Mouse (Mus musculus) adrenal gland (tissue): ENCODE measurements around the gene Cyb5b.
"Not testable (repeated sequence)": the region's sequence is repeated elsewhere in the genome, so short reads cannot be mapped to it uniquely, and the experiment has no call there.

Experiments
- intact Hi-C: fragments of 180-260 bp; cut with DNase I; formaldehyde crosslinking; loops from one replicate; pipeline ENCODE4 v1.15.1; 2025
- long read RNA-seq, 2 experiments: library from polyadenylated mRNA; unstranded; transcript quantifications; one replicate each; pipeline ENCODE4 v2.0.0; 2020; ENCODE audit warnings: borderline replicate concordance in 1 of 2; ENCODE audit not compliant: insufficient replicate concordance in 1 of 2

Cyb5b gene
- long read RNA-seq, experiment 1, full-length matches to known transcripts = 150 of 252 reads
- long read RNA-seq, experiment 1, partial matches to known transcripts = 60 of 252 reads
- long read RNA-seq, experiment 1, other reads (novel, unspliced or antisense) = 42 of 252 reads
- long read RNA-seq, experiment 2, full-length matches to known transcripts = 81 of 157 reads
- long read RNA-seq, experiment 2, partial matches to known transcripts = 68 of 157 reads
- long read RNA-seq, experiment 2, other reads (novel, unspliced or antisense) = 8 of 157 reads

DNA sequence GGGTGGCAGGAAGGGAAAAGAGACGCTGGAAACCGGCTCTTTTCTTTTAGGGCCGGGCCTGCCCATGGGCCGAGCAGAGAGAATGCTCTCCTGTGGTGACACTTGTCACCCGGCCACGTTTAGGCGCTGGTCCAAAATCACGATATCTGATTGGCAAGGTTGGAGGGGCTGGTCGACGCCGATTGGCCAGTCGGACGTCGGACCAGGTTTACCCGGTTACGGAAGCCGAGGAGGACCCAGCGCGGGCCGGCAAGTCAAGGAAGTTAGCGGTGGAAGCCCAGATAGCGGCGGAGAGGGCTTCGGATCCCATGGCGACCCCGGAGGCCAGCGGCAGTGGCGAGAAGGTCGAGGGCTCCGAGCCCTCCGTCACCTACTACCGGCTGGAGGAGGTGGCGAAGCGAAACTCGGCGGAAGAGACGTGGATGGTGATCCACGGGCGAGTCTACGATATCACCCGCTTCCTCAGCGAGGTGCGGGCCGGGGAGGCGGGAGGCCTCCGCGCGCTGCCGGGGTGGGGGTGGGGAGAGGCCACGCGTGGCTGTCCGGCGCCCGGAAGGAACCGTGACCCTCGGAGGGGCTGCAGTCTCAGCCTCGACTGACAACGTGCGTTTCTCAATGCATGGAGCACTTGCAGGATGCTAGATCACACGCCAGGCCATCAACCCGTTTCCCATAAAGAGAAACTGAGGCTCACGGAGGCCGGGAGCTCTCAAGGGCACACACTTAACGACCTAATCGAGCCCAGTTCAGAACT lies at the start of gene Cyb5b:
TSS of gene Cyb5b (plus strand) at position 237 of the 754 bp plus-strand sequence.
- intact Hi-C loops = no loop called here

DNA sequence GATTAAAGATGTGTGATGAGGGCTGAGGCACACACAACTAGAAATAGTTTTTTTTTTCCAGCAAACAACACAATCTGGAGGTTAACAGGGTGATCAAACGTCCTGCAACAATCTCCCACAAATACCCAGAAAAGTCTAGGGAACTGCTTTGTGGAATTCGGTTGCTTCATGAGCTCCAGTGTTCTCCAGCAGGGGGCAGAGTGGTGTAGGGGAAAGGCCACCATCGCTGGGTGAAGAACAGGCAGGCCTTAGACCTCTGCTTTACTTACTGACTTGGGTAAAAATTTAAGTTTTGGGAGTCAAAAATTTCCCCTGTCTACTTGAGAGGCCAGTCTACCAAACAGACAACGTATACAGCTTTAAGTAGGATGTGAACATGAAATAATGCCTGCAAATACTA lies 45.9 kb upstream of the Cyb5b start:
- intact Hi-C loops = no loop called here

DNA sequence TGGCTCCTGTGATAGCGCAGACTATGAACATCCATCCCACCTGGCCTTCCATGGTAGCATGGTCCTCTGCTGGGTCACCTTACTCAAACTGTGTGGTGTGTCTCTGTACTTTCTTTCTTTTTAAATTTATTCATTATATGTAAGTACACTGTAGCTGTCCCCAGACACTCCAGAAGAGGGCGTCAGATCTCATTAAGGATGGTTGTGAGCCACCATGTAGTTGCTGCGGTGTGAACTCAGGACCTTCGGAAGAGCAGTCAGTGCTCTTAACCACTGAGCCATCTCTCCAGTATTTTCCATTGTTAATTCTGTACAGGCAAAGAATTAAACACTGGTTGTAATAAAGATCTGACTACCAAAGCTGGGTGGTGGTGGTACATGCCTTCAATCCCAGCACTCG lies 42.4 kb upstream of the Cyb5b start:
- intact Hi-C loops = not testable (repeated sequence)

DNA sequence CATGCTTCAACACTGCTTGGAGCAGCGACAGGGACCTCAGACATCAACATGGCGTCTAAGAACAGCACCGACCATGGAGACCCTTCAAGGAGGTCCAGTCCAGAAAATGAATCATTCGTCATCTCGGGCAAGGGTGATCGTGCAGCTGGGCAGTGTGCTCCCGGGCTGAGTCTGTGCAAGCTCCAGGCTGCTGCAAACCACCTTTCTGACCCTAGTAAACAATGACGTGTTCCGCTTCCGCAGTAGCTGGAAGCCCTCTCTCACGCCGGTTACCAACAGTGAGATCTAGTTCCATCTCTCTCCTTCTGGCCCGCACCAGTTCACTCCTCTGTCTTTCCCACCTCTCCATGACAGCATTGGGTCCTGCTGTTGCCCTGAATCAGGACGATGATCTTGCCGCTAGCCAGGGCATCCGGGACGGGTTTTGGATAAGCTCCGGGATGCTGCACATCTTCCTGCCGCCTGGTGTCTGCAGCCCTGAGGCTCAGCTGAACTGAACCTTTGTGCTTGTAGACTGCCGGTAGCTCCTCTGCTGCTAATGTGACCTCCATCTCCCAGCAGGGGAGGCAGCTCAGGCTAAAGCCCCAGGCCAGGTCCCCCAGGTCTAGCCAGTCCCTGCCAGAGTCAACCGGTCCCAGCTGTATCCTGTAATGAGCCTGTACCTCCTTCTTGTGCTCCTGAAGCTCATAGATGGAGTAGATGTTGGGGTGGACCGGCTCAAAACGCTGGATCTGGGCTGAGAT lies 41.3 kb upstream of the Cyb5b start:
- intact Hi-C loops = no loop called here

DNA sequence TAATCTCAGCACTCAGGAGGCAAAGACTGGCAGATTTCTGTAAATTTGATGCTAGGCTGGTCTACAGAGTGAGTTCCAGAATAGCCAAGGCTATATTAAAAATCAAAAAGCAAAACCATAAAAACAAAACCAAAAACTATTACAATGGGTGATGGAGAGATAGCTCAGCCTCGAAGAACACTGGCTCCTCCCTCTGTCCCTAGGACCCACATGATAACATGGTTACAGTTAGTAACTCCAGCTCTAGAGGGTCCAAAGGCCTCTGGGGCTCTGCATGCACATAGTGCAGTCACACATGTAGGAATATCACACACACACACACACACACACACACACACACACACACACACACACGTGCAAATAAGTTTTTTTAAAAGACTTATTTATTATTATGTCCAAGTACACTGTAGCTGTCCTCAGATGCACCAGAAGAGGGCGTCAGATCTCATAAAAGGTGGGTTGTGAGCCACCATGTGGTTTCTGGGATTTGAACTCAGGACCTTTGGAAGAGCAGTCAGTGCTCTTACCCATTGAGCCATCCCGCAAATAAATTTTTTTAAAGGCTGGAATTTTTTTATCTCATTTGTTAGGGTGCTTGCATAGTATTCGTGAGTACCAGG lies 40.5 kb upstream of the Cyb5b start:
- intact Hi-C loops = loop anchor here (5.0 kb wide), 1 partner anchor 72 kb away; no protein-coding TSS in a partner anchor

DNA sequence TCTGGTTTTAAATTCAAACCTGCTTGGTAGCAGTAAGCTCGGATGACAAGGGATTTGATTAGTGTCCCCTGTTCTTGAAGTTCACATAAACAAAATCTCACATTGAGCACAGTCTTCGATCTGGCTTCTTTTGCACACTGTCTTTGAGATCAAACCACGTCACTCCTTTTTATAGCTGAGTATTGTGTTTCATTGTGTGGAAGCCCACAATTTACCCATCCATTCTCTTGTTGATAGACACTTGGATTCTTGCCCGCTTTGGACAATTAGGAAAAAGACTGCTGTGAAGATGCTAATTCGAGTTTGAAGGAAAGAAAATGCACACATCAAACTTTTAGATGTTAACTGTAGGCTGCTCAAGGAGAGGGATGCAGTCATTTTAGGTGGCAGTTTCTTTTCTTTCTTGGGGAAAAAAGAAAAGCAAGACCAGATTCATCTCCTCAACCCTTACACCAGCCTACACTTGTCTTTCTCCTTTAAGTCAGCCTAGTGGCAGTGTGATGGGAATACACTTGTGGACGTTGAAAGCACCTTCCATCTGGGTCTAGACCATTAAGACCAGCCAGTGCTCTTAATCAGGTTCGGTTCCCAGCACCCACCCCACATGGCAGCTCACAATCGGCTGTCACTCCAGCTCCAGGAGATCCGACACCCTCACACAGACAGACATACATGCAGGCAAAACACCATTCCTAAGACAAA lies 39.7 kb upstream of the Cyb5b start:
- intact Hi-C loops = loop anchor here (5.0 kb wide), 1 partner anchor 72 kb away; no protein-coding TSS in a partner anchor

GRCm38 (mm10) chr8:107111340-107112105 lies 38.9 kb upstream of the Cyb5b start:
- intact Hi-C loops = loop anchor here (5.0 kb wide), 1 partner anchor 71 kb away; no protein-coding TSS in a partner anchor

DNA sequence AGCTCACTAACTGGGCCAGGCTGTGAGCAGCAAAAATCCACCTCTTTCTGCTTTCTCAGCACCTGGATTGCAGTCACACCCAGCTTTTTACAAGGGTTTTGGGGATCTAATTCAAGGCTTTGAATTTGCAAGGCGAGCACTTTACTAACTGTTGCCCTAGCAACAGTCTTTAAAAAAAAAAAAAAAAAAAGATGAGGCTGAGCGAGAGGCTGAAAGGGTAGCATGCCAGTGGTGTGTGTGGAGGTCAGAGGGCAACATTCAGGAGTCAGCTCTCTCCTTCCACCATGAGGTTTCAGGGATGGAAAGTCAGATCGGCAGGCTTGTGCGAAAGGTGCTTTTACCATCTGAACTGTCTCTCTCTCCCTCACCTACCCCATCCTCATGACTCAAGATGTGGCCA lies 37.2 kb upstream of the Cyb5b start:
- intact Hi-C loops = loop anchor here (5.0 kb wide), 1 partner anchor 69 kb away; no protein-coding TSS in a partner anchor

DNA sequence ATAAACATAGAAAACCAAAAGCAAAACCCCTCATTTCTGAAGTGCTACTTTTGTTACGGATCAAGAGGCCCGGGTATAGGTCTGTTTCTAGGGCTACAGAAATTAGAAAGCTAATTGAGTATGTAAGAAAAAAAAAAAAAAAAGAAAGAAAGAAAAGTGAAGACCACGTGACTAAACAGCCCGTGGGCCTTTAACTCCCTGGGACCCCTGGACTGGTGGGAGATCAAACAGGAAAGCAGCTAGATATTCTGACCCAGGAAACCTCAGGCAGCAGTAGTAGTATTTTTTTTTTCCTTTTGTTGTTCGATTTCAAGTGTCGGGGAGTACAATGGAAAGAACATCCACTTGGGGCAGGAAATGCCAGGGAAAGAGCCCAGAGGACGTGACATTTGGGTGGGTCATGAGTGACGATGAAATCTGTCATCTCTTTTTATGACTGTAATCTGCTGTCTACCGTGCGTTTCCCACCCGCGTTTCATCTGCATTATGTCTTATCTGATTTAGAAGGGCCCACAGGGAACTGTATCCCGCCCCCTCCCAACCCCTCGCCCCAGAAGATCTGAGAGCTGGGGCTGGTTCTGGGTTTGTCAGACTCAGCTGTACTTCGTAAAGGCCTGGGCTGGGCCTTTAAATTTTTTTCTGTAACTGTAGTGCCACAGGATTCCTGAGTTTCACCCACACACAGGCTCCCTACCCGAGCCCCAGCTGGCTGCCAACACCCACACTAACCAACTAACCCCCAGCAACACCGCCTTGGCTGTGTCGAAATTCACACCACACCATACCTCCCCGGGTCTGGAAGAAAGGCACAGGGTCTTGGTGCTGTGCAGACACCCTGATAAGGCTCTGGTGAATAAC lies 36.1 kb upstream of the Cyb5b start:
- intact Hi-C loops = loop anchor here (2.0 to 5.0 kb wide), 3 partner anchors 48 to 210 kb away; no protein-coding TSS in a partner anchor

DNA sequence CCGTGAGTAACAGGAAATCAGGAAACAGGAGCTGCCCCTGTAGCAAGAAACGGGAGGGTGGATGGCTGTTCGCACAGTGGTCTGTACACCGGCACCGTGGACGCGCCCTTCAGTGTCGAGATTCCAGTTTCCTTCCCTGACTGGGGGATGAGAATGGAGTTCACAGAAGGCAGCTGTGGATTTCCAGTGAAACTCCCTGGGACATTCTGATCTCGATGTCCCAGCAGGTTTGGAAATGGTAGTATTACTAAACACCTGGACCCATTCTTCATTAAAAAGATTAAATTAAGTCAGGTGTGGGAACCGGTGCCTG lies 35.5 kb upstream of the Cyb5b start:
- intact Hi-C loops = loop anchor here (2.0 to 5.0 kb wide), 2 partner anchors 47 to 210 kb away; no protein-coding TSS in a partner anchor

- intact Hi-C loops = loop anchor here (5.0 kb wide), 1 partner anchor 46 kb away; no protein-coding TSS in a partner anchor
Measured at GRCm38 (mm10) chr8:107116023-107116422, 34.4 kb upstream of the Cyb5b start.

DNA sequence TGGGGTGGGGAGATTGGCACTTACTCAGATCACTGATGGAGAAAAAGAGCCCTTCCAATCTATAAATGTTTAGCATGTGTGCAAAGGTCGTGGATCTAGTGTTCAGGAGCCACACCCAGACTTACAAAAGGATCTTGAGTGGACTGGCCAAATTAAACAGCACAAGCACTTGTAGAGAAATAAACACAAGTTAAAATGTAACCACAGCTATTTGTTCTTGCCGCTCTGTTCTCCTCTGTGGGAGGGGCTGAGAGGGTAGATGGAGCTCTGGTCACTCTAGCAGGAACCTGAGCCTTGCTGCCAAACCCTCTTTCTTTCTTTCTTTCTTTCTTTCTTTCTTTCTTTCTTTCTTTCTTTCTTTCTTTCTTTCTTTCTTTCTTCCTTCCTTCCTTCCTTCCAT lies 33.4 kb upstream of the Cyb5b start:
- intact Hi-C loops = loop anchor here (5.0 kb wide), 1 partner anchor 45 kb away; no protein-coding TSS in a partner anchor

DNA sequence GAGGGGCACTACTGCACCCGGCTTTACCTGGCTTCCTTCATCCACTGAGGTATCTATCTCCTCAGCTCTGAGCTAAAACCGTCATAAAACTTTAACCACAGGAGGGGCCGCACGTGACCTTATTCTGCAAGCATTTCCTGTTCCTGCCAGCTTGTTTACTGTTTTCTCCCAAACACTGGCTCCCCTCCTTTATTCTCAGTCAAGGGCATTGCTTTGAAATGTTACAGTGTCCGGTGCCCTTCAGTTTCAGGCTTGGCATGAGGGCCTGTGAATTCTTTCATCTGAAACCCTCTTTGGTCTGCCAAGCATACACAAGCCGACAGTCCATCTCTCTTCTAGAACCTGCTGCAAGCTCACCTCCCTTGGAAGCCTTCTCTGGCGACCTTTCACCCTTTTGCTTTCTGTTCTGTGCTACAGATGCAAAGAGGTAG lies 31.6 kb upstream of the Cyb5b start:
- intact Hi-C loops = loop anchor here (5.0 kb wide), 1 partner anchor 43 kb away; no protein-coding TSS in a partner anchor

DNA sequence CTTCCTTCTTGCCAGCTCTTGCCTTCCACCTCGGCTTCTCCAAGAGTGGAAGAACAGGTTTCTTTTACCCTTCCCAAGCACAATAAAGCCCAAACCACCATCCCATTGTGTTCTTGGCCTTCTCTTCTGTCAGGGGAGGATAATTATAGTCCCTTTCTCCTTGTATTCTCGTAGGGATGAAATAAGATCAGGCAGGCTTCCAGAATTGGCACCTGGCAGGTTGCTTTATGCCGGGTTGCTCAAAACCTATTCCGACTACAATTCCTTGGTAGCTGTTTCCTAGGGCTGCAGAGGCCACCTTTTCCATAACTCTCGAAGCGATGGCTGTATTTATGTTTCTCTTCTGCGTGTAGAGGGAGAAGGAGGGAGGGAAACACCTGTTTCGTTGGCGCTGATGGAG lies 31.0 kb upstream of the Cyb5b start:
- intact Hi-C loops = loop anchor here (5.0 kb wide), 1 partner anchor 43 kb away; no protein-coding TSS in a partner anchor

DNA sequence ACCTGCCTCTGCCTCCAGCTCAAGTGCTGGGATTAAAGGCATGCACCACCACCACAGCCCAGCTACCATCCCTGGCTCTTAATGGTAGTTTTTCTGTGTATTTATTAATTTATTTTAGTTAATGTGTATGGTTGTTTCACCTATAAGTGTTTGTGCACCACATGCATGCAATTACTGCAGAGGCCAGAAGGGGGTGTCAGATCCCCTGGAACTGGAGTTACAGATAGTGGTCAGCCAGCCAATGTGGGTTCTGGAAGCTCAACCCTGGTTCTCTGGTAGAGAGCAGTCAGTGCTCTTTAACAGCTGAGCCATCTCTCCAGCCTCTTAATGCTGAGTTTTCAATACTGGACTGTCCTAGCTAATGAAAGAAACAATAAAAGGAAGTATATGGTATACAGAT lies 29.6 kb upstream of the Cyb5b start:
- intact Hi-C loops = no loop called here

- intact Hi-C loops = no loop called here
Measured at GRCm38 (mm10) chr8:107121681-107122291, 28.7 kb upstream of the Cyb5b start.

DNA sequence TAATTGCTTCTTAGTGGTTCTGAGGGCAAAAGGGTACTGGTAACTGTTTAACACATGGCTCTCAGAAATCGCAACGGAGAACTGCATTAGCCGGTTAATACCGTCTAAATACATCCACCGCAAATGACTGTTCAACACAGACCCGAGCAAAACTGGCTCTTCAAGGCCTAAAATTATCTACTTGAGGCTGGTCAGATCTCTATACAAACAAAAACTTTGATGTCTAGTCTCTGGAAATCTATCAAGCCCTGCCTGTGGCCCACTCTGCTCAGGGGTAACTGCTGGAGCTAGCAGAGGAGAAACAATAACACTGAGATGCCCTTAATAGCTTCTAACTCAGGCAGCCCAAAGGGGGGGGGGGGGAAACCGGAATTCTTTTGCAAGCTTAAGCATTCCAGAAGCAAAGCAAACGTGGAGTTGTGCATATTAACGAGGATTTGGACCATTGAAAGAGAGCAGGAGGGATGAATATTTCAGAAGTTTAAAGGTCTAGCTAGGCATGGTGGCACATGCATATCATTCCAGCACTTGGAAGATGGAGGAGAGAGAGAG lies 27.3 kb upstream of the Cyb5b start:
- intact Hi-C loops = no loop called here

DNA sequence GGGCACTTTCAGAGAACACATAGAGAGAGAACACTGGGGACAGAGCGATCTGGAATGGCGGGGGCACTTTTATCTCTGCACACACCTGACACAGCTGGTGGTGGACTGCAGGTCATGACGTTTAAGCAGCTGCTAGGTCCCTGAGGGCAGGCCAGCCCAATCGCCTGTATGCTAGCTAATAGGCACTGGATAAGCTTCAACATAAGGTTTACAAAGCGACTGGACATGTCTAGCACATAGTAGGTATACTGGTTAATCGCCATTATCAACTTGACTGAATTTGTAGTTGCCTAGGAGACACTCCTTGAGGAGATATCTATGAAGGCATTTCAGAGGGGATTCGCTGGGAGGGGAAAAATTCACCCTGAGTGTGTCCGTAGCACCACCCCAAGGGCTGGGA lies 26.1 kb upstream of the Cyb5b start:
- intact Hi-C loops = no loop called here
